In the genomic region with DNA sequence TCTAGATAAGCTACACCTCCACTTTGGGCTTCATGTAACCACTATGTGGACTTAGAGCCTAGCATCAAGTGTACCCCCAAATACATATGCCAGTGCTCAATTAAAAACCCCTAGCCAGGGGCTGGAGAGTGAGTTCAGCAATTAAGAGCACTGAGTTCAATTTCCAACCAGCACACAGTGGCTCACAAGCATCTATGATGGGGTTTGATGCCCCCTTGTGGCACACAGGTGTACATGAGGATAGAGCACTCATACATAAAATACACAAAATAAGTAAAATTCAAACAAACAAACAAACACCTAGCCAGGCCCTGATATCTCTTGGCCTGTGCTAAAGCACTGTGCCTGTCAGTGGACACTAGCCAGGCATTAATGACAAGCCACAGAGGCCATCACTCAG, we compare ENCODE assay signal across 8 mouse cellular contexts. TPM values are rescaled to one million over a fixed set of nuclear protein-coding genes. Genes with fewer than 3 reads are reported as not detected.
DNase-seq lines count a peak whose midpoint lies in the region; ATAC-seq lines count a peak whose summit lies in the region.

No protein-coding gene starts in this region.

- DNase-seq in cerebellum, adult 18-20 months, result peak; percentile 66 to 69
- no peak for DNase-seq in cerebellum, adult 9-11 months
- DNase-seq in midbrain, embryonic 14.5 days, result peak; percentile 62
- DNase-seq in midbrain, embryonic 10.5 days (ENCODE audit: low spot score), result no peak
- DNase-seq in mesoderm, embryonic 11.5 days (ENCODE audit: low read depth, low spot score), result peak; percentile 31
- DNase-seq in ovary, postnatal 10 days (ENCODE audit: low spot score), result no peak
- DNase-seq in layer of hippocampus, postnatal 25 days (ENCODE audit: extremely low spot score in 1 of 2, low spot score in 1 of 2), result no peak

- peaks cover 10% of the 10 kb centered on the region; the same call in 1 of the 2 replicates for H3K4me1 ChIP-seq in midbrain, embryonic 14.5 days (ENCODE audit: control insufficient read depth, insufficient read depth, low read length)
- peaks cover 6% of the 10 kb centered on the region; the same call in 1 of the 2 replicates for H3K4me1 ChIP-seq in midbrain, embryonic 10.5 days
- peaks cover 71% of the 10 kb centered on the region for H3K4me1 ChIP-seq in heart, embryonic 16.5 days (ENCODE audit: control insufficient read depth, insufficient read depth, low read length)

- H3K36me3 ChIP-seq in midbrain, embryonic 14.5 days (ENCODE audit: control insufficient read depth, insufficient read depth, low read length), result peaks cover 79% of the 10 kb centered on the region
- H3K36me3 ChIP-seq in midbrain, embryonic 10.5 days, result peaks cover 99% of the 10 kb centered on the region
- peaks cover 30% of the 10 kb centered on the region for H3K36me3 ChIP-seq in heart, embryonic 16.5 days (ENCODE audit: control insufficient read depth, insufficient read depth)

- no peak for ATAC-seq in midbrain, embryonic 14.5 days (ENCODE audit: low FRiP score, low TSS enrichment)
- 0 out of 2 replicates have a peak, but pooled peaks have one; percentile 19 for ATAC-seq in heart, embryonic 16.5 days (replicated peaks; ENCODE audit: extremely low read depth, insufficient read depth, low FRiP score)

- H3K4me3 ChIP-seq in midbrain, embryonic 14.5 days (replicated peaks; ENCODE audit: low read depth, low read length), result no peak overlapping the region
- no peak overlapping the region for H3K4me3 ChIP-seq in midbrain, embryonic 10.5 days
- H3K4me3 ChIP-seq in heart, embryonic 16.5 days (ENCODE audit: low read length), result no peak overlapping the region

- no peak overlapping the region for H3K4me2 ChIP-seq in midbrain, embryonic 14.5 days (ENCODE audit: low read length)
- H3K4me2 ChIP-seq in heart, embryonic 16.5 days (ENCODE audit: low read depth, low read length), result no peak overlapping the region

- no peaks in the 10 kb centered on the region for H3K9me3 ChIP-seq in midbrain, embryonic 14.5 days (ENCODE audit: control insufficient read depth, low read length)
- no peaks in the 10 kb centered on the region for H3K9me3 ChIP-seq in midbrain, embryonic 10.5 days (replicated peaks)
- H3K9me3 ChIP-seq in heart, embryonic 16.5 days (replicated peaks; ENCODE audit: control insufficient read depth, low read length), result no peaks in the 10 kb centered on the region

- no peaks in the 10 kb centered on the region for H3K27me3 ChIP-seq in midbrain, embryonic 14.5 days (ENCODE audit: control insufficient read depth, insufficient read depth, low read length)
- no peaks in the 10 kb centered on the region for H3K27me3 ChIP-seq in midbrain, embryonic 10.5 days (ENCODE audit: low read depth, poor library complexity, severe bottlenecking)
- no peaks in the 10 kb centered on the region for H3K27me3 ChIP-seq in heart, embryonic 16.5 days (ENCODE audit: control insufficient read depth, insufficient read depth, low read length)

- no peak overlapping the region for H3K27ac ChIP-seq in midbrain, embryonic 14.5 days (replicated peaks; ENCODE audit: low read depth, low read length)
- H3K27ac ChIP-seq in midbrain, embryonic 10.5 days (replicated peaks), result no peak overlapping the region
- peak overlapping the region; percentile 83 for H3K27ac ChIP-seq in heart, embryonic 16.5 days (ENCODE audit: low read length)

- no peak overlapping the region for H3K9ac ChIP-seq in midbrain, embryonic 14.5 days (replicated peaks; ENCODE audit: low read length)
- H3K9ac ChIP-seq in heart, embryonic 16.5 days (ENCODE audit: low read length), result no peak overlapping the region

RNA-seq across cellular contexts. Expression of gene Tnnc1, which starts 12.1 kb away (rescaled TPM):
- polyA plus RNA-seq in midbrain, embryonic 14.5 days (2014; fragmentation: Nextera tagmentation; extraction: Ambion mirVana), result 2.1 and 2.6 TPM in 2 replicates
- 0.80 and 1.1 TPM in 2 replicates for polyA plus RNA-seq in midbrain, embryonic 10.5 days (2016; fragmentation: Nextera tagmentation; extraction: Ambion mirVana)
- 4,861 and 5,105 TPM in 2 replicates for polyA plus RNA-seq in heart, embryonic 16.5 days (2015; fragmentation: Nextera tagmentation; extraction: Ambion mirVana)
- 1 to 10 TPM; 2.2 to 3.1 TPM for total RNA-seq in layer of hippocampus, postnatal 25 days (2021)

RNA-seq across cellular contexts. Expression of gene Nisch, which starts 20.8 kb away (rescaled TPM):
- 280 and 343 TPM in 2 replicates for polyA plus RNA-seq in midbrain, embryonic 14.5 days (2014; fragmentation: Nextera tagmentation; extraction: Ambion mirVana)
- 391 and 448 TPM in 2 replicates for polyA plus RNA-seq in midbrain, embryonic 10.5 days (2016; fragmentation: Nextera tagmentation; extraction: Ambion mirVana)
- polyA plus RNA-seq in heart, embryonic 16.5 days (2015; fragmentation: Nextera tagmentation; extraction: Ambion mirVana), result 331 and 376 TPM in 2 replicates
- 100 to 1,000 TPM; 431 to 467 TPM for total RNA-seq in layer of hippocampus, postnatal 25 days (2021)

RNA-seq across cellular contexts. Expression of gene Sema3g, which starts 21.7 kb away (rescaled TPM):
- 0.12 and 0.24 TPM in 2 replicates for polyA plus RNA-seq in midbrain, embryonic 14.5 days (2014; fragmentation: Nextera tagmentation; extraction: Ambion mirVana)
- 0.51 and 1.0 TPM in 2 replicates for polyA plus RNA-seq in midbrain, embryonic 10.5 days (2016; fragmentation: Nextera tagmentation; extraction: Ambion mirVana)
- polyA plus RNA-seq in heart, embryonic 16.5 days (2015; fragmentation: Nextera tagmentation; extraction: Ambion mirVana), result 0.97 TPM in 2 replicates
- 1 to 10 TPM; 4.4 to 5.0 TPM for total RNA-seq in layer of hippocampus, postnatal 25 days (2021)

RNA-seq across cellular contexts. Expression of gene Stab1, which starts 27.5 kb away (rescaled TPM):
- 6.6 and 26.6 TPM in 2 replicates for polyA plus RNA-seq in midbrain, embryonic 14.5 days (2014; fragmentation: Nextera tagmentation; extraction: Ambion mirVana)
- 18.0 and 23.7 TPM in 2 replicates for polyA plus RNA-seq in midbrain, embryonic 10.5 days (2016; fragmentation: Nextera tagmentation; extraction: Ambion mirVana)
- polyA plus RNA-seq in heart, embryonic 16.5 days (2015; fragmentation: Nextera tagmentation; extraction: Ambion mirVana), result 36.6 and 43.8 TPM in 2 replicates
- 10 to 100 TPM; 13.9 to 17.5 TPM for total RNA-seq in layer of hippocampus, postnatal 25 days (2021)

RNA-seq across cellular contexts. Expression of gene Phf7, which starts 55.1 kb away (rescaled TPM):
- 12.0 and 12.1 TPM in 2 replicates for polyA plus RNA-seq in midbrain, embryonic 14.5 days (2014; fragmentation: Nextera tagmentation; extraction: Ambion mirVana)
- 13.4 and 13.5 TPM in 2 replicates for polyA plus RNA-seq in midbrain, embryonic 10.5 days (2016; fragmentation: Nextera tagmentation; extraction: Ambion mirVana)
- polyA plus RNA-seq in heart, embryonic 16.5 days (2015; fragmentation: Nextera tagmentation; extraction: Ambion mirVana), result 9.5 TPM in 2 replicates
- 1 to 10 TPM; 3.6 to 4.1 TPM for total RNA-seq in layer of hippocampus, postnatal 25 days (2021)

Comparison
In these comparisons a context has a peak if more than half of its experiments do, and no peak if none do; other contexts are left out.
1. DNase-seq: peak in cerebellum, adult 18-20 months (2 of 2), midbrain, embryonic 14.5 days (single experiment) and mesoderm, embryonic 11.5 days (single experiment); none in cerebellum, adult 9-11 months (single experiment), midbrain, embryonic 10.5 days (single experiment), ovary, postnatal 10 days (single experiment) and layer of hippocampus, postnatal 25 days (0 of 2).
2. RNA of gene Tnnc1, which starts 12.1 kb away (polyA plus RNA-seq): 4,861 to 5,105 TPM in heart, embryonic 16.5 days; 2.1 to 2.6 TPM in midbrain, embryonic 14.5 days and 0.80 to 1.1 TPM in midbrain, embryonic 10.5 days; every median in the first group is over 1,000 times any median in the second.